Mouse (Mus musculus) MEL (cell line): Measurements from ENCODE around the gene Cmc1. TPM values are rescaled to one million over a fixed set of nuclear protein-coding genes. Genes with fewer than 3 reads are reported as not detected.

ENCODE experiments used
- DNase-seq: peaks from one replicate; pipeline ENCODE4 v3.0.0; 2011; ENCODE audit warnings: low read depth, low spot score
- H3K27ac ChIP-seq: 2 replicates; pipeline ENCODE4 v1.5.1; 2012; ENCODE audit warnings: low read depth, mild to moderate bottlenecking, control low read depth, low read length, moderate library complexity; ENCODE audit not compliant: control insufficient read depth
- H3K27me3 ChIP-seq, 2 experiments: fragments of 150-350 bp in 1 of 2; sonication (generic) in 1 of 2; 2 replicates each; pipeline ENCODE4 v1.6.1; 2012; ENCODE audit warnings: low read length in 2 of 2, mild to moderate bottlenecking in 2 of 2, improper control_type of control experiment in 1 of 2, moderate library complexity in 1 of 2; ENCODE audit not compliant: insufficient read depth in 2 of 2, control insufficient read depth in 1 of 2
- H3K36me3 ChIP-seq, 2 experiments: 2 replicates each; pipeline ENCODE4 v1.6.1; 2012 to 2014; ENCODE audit warnings: low read length in 2 of 2, improper control_type of control experiment in 1 of 2, inconsistent platforms in 1 of 2, mild to moderate bottlenecking in 1 of 2; ENCODE audit not compliant: insufficient read depth in 2 of 2, control insufficient read depth in 1 of 2
- H3K4me1 ChIP-seq, 2 experiments: fragments of 150-350 bp in 1 of 2; sonication (generic) in 1 of 2; 2 replicates each; pipeline ENCODE4 v1.6.1; 2012; ENCODE audit warnings: low read length in 2 of 2, improper control_type of control experiment in 1 of 2, mild to moderate bottlenecking in 1 of 2; ENCODE audit not compliant: insufficient read depth in 2 of 2, control insufficient read depth in 1 of 2
- H3K4me3 ChIP-seq, 2 experiments: fragments of 150-350 bp in 1 of 2; sonication (generic) in 1 of 2; 2 replicates each; pipeline ENCODE4 v1.5.1; 2012; ENCODE audit warnings: low read depth in 2 of 2, low read length in 2 of 2, mild to moderate bottlenecking in 2 of 2, moderate library complexity in 2 of 2, control low read depth in 1 of 2, improper control_type of control experiment in 1 of 2; ENCODE audit not compliant: control insufficient read depth in 1 of 2, insufficient read depth in 1 of 2
- H3K79me2 ChIP-seq: 2 replicates; pipeline ENCODE4 v1.6.1; 2012; ENCODE audit warnings: mild to moderate bottlenecking, low read length, moderate library complexity; ENCODE audit not compliant: control insufficient read depth, poor library complexity, insufficient read depth
- H3K9ac ChIP-seq: 2 replicates; pipeline ENCODE4 v1.6.1; 2012; ENCODE audit warnings: low read depth, mild to moderate bottlenecking, control low read depth, low read length, moderate library complexity; ENCODE audit not compliant: control insufficient read depth, poor library complexity, severe bottlenecking
- H3K9me3 ChIP-seq: fragments of 150-350 bp; sonication (generic); replicated peaks from 2 replicates; pipeline ENCODE4 v1.6.1; 2012; ENCODE audit warnings: mild to moderate bottlenecking, low read length, improper control_type of control experiment, moderate library complexity; ENCODE audit not compliant: insufficient read depth
- BHLHE40 ChIP-seq: IDR thresholded peaks from 2 replicates; pipeline ENCODE4 v1.6.1; 2012; ENCODE audit warnings: low read depth, mild to moderate bottlenecking, inconsistent platforms, low read length, improper control_type of control experiment, borderline replicate concordance
- CHD1 ChIP-seq: IDR thresholded peaks from 2 replicates; pipeline ENCODE4 v1.6.1; 2012; ENCODE audit warnings: low read depth, mild to moderate bottlenecking, inconsistent platforms, low read length, improper control_type of control experiment
- CHD2 ChIP-seq: IDR thresholded peaks from 2 replicates; pipeline ENCODE4 v1.6.1; 2011; ENCODE audit warnings: low read length, improper control_type of control experiment
- CTCF ChIP-seq, 3 experiments: IDR thresholded peaks in 2 of 3; conservative IDR thresholded peaks in 1 of 3; 2 replicates each; pipeline ENCODE4 v1.5.1; 2011 to 2012; ENCODE audit warnings: low read length in 3 of 3, low read depth in 2 of 3, mild to moderate bottlenecking in 2 of 3, improper control_type of control experiment in 1 of 3, inconsistent platforms in 1 of 3, mixed read lengths in 1 of 3, moderate library complexity in 1 of 3; ENCODE audit not compliant: control insufficient read depth in 1 of 3, insufficient read depth in 1 of 3, poor library complexity in 1 of 3, severe bottlenecking in 1 of 3
- ELF1 ChIP-seq: IDR thresholded peaks from 2 replicates; pipeline ENCODE4 v1.6.1; 2014; ENCODE audit warnings: low read depth, mild to moderate bottlenecking, inconsistent platforms, low read length, improper control_type of control experiment, moderate library complexity
- EP300 ChIP-seq, 2 experiments: IDR thresholded peaks; 2 replicates each; pipeline ENCODE4 v1.6.1; 2011; ENCODE audit warnings: improper control_type of control experiment in 2 of 2, low read length in 2 of 2, low read depth in 1 of 2, mild to moderate bottlenecking in 1 of 2
- GABPA ChIP-seq: IDR thresholded peaks from 2 replicates; pipeline ENCODE4 v1.6.1; 2012; ENCODE audit warnings: low read depth, mild to moderate bottlenecking, inconsistent platforms, low read length, improper control_type of control experiment, moderate library complexity
- GATA1 ChIP-seq: IDR thresholded peaks from 2 replicates; pipeline ENCODE4 v1.6.1; 2011; ENCODE audit warnings: low read depth, low read length, improper control_type of control experiment
- JUND ChIP-seq: IDR thresholded peaks from 2 replicates; pipeline ENCODE4 v1.6.1; 2011; ENCODE audit warnings: low read depth, mild to moderate bottlenecking, improper control_type of control experiment, low read length
- MAFK ChIP-seq: IDR thresholded peaks from 2 replicates; pipeline ENCODE4 v1.6.1; 2011; ENCODE audit warnings: low read depth, mild to moderate bottlenecking, low read length, improper control_type of control experiment, borderline replicate concordance
- MAX ChIP-seq: IDR thresholded peaks from 2 replicates; pipeline ENCODE4 v1.6.1; 2011; ENCODE audit warnings: low read length, improper control_type of control experiment
- MYC ChIP-seq: IDR thresholded peaks from 2 replicates; pipeline ENCODE4 v1.6.1; 2011; ENCODE audit warnings: low read depth, mild to moderate bottlenecking, low read length, improper control_type of control experiment, moderate library complexity
- NRF1 ChIP-seq: IDR thresholded peaks from 2 replicates; pipeline ENCODE4 v1.6.1; 2014; ENCODE audit warnings: low read depth, mild to moderate bottlenecking, inconsistent platforms, low read length, improper control_type of control experiment, moderate library complexity; ENCODE audit not compliant: poor library complexity, insufficient read depth, severe bottlenecking
- POLR2AphosphoS2 ChIP-seq: IDR thresholded peaks from 2 replicates; pipeline ENCODE4 v1.6.1; 2011; ENCODE audit warnings: low read length, improper control_type of control experiment
- POLR2AphosphoS5 ChIP-seq: IDR thresholded peaks from 2 replicates; pipeline ENCODE4 v1.6.1; 2012; ENCODE audit warnings: low read depth, borderline replicate concordance, mild to moderate bottlenecking, inconsistent platforms, low read length, moderate library complexity, mixed read lengths
- RAD21 ChIP-seq: IDR thresholded peaks from 2 replicates; pipeline ENCODE4 v1.6.1; 2011; ENCODE audit warnings: mild to moderate bottlenecking, low read depth, low read length, improper control_type of control experiment
- SIN3A ChIP-seq: IDR thresholded peaks from 2 replicates; pipeline ENCODE4 v1.6.1; 2012; ENCODE audit warnings: low read length, improper control_type of control experiment, inconsistent platforms
- SMC3 ChIP-seq: IDR thresholded peaks from 2 replicates; pipeline ENCODE4 v1.6.1; 2011; ENCODE audit warnings: low read depth, low read length, improper control_type of control experiment
- TBP ChIP-seq: IDR thresholded peaks from 2 replicates; pipeline ENCODE4 v1.8.0; 2011; ENCODE audit warnings: low read depth, low read length, improper control_type of control experiment
- TCF12 ChIP-seq: IDR thresholded peaks from 2 replicates; pipeline ENCODE4 v1.6.1; 2014; ENCODE audit warnings: low read depth, mild to moderate bottlenecking, inconsistent platforms, low read length, improper control_type of control experiment, moderate library complexity
- UBTF ChIP-seq: IDR thresholded peaks from 2 replicates; pipeline ENCODE4 v1.6.1; 2012; ENCODE audit warnings: low read depth, mild to moderate bottlenecking, inconsistent platforms, low read length, improper control_type of control experiment, moderate library complexity, borderline replicate concordance; ENCODE audit not compliant: insufficient read depth
- USF1 ChIP-seq: IDR thresholded peaks from 2 replicates; pipeline ENCODE4 v1.6.1; 2014; ENCODE audit warnings: low read depth, mild to moderate bottlenecking, inconsistent platforms, low read length, improper control_type of control experiment, moderate library complexity
- USF2 ChIP-seq, 2 experiments: IDR thresholded peaks; 2 replicates each; pipeline ENCODE4 v1.6.1; 2011 to 2012; ENCODE audit warnings: improper control_type of control experiment in 2 of 2, low read length in 2 of 2, borderline replicate concordance in 1 of 2, inconsistent platforms in 1 of 2, low read depth in 1 of 2, mild to moderate bottlenecking in 1 of 2; ENCODE audit not compliant: insufficient read depth in 1 of 2
- ZKSCAN1 ChIP-seq: IDR thresholded peaks from 2 replicates; pipeline ENCODE4 v1.6.1; 2012; ENCODE audit warnings: low read depth, mild to moderate bottlenecking, inconsistent platforms, low read length, improper control_type of control experiment, moderate library complexity
- ZMIZ1 ChIP-seq: IDR thresholded peaks from 2 replicates; pipeline ENCODE4 v1.6.1; 2012; ENCODE audit warnings: low read depth, mild to moderate bottlenecking, inconsistent platforms, low read length, improper control_type of control experiment, moderate library complexity
- ZNF384 ChIP-seq: IDR thresholded peaks from 2 replicates; pipeline ENCODE4 v1.6.1; 2012; ENCODE audit warnings: low read depth, mild to moderate bottlenecking, inconsistent platforms, low read length, improper control_type of control experiment
- polyA plus RNA-seq, 2 experiments: library from polyadenylated mRNA; stranded (reverse) in 1 of 2; unstranded in 1 of 2; fragments of >175 nt in 1 of 2; fragments of >200 nt in 1 of 2; gene quantifications; 2 replicates each; pipeline versions ENCODE4 v1.2.1 to v1.2.4; 2012; ENCODE audit warnings: low replicate concordance in 2 of 2, low read depth in 1 of 2; ENCODE audit not compliant: insufficient read length in 2 of 2, insufficient read depth in 1 of 2, missing spikeins in 1 of 2
- total RNA-seq: library from RNA; depleted of rRNA; stranded (reverse); fragments of 300-350 nt; gene quantifications from 2 replicates; pipeline ENCODE4 v1.2.3, GENCODE M21; 2012

The Cmc1 gene
- total and polyA plus RNA-seq, 3 experiments, result 35.9 to 36.0 TPM; not detected in 1

GRCm38 (mm10) chr9:118070442-118070841 is 79.5 kb downstream of the Cmc1 start:
- H3K4me1 ChIP-seq, result peaks cover 10 to 20% of the 10 kb centered on the region in 2 experiments
- no peaks in the 10 kb centered on the region for H3K9me3 ChIP-seq
- H3K79me2 ChIP-seq, result 0 out of 2 replicates have a peak, but pooled peaks cover 2% of the 10 kb centered on the region
- H3K36me3 ChIP-seq, result peaks cover 7 to 23% of the 10 kb centered on the region in 2 experiments
- H3K27ac ChIP-seq, result no peak overlapping the region
- H3K4me3 ChIP-seq, result no peak overlapping the region
- no peaks in the 10 kb centered on the region for H3K27me3 ChIP-seq
- TF ChIP-seq GABPA (no peak), ZMIZ1 (no peak), JUND (no peak), TBP (no peak), CTCF (IDR thresholded peaks at IDR 0.05 in 2 of 3, conservative IDR thresholded peaks at IDR 0.05 in 1 of 3; ENCODE audit: control insufficient read depth in 1 of 3, insufficient read depth in 1 of 3, low read depth in 2 of 3, low read length in 3 of 3, poor library complexity in 1 of 3, severe bottlenecking in 1 of 3) (no peak), NRF1 (no peak), POLR2AphosphoS5 (no peak), SMC3 (no peak), UBTF (no peak), SIN3A (no peak), USF1 (no peak), CHD2 (no peak), ELF1 (no peak), ZNF384 (no peak), ZKSCAN1 (no peak)
- TF ChIP-seq, all 39 proteins: peak for 0
- no peak for DNase-seq
- H3K9ac ChIP-seq, result no peak overlapping the region

DNA sequence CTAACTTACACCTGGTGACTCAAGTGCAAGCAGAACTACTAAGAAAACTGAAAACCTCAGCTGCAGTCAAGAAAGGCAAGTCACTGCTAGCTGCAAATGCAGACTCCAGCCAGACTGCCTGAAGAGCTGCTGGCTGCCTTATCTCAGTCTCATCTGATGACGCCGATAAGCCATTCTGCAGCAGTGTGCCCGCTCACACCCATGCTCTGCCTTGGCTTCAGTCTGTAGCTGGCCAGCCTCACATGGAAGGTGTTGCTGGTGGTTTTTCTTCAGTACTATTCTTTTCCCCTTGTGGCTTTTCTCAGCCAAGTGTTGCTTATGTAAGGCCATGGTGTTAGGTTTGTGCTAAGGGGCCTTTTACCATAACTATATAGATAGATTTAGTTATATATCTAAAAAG is 90.9 kb downstream of the Cmc1 start:
- Histone ChIP-seq H3K9me3 (no peaks in the 10 kb centered on the region), H3K4me3 (no peak overlapping the region), H3K9ac (no peak overlapping the region), H3K27ac (no peak overlapping the region), H3K4me1 (peaks cover 0 to 2% of the 10 kb centered on the region in 2 experiments; a peak in 2 of 4 replicates), H3K27me3 (no peaks in the 10 kb centered on the region), H3K36me3 (peaks cover 2 to 35% of the 10 kb centered on the region in 2 experiments; a peak in 3 of 4 replicates), H3K79me2 (no peaks in the 10 kb centered on the region)
- no peak for DNase-seq
- no peak for TF ChIP-seq CHD1
- no peak for TF ChIP-seq SIN3A
- TF ChIP-seq MYC, result no peak
- TF ChIP-seq BHLHE40, result no peak
- TF ChIP-seq ZMIZ1, result no peak
- TF ChIP-seq SMC3, result no peak
- no peak for TF ChIP-seq TCF12
- TF ChIP-seq EP300 (IDR thresholded peaks at IDR 0.05; ENCODE audit: low read depth in 1 of 2, low read length in 2 of 2), result no peak
- TF ChIP-seq USF2 (IDR thresholded peaks at IDR 0.05; ENCODE audit: borderline replicate concordance in 1 of 2, insufficient read depth in 1 of 2, low read depth in 1 of 2, low read length in 2 of 2), result no peak
- no peak for TF ChIP-seq NRF1
- no peak for TF ChIP-seq CHD2
- TF ChIP-seq MAX, result no peak
- no peak for TF ChIP-seq POLR2AphosphoS2
- TF ChIP-seq USF1, result no peak
- TF ChIP-seq GATA1, result no peak
- no peak for TF ChIP-seq JUND
- no peak for TF ChIP-seq UBTF
- TF ChIP-seq MAFK, result no peak
- no peak for TF ChIP-seq POLR2AphosphoS5
- no peak for TF ChIP-seq RAD21
